Mouse (Mus musculus): ENCODE measurements around the gene Rdh5. TPM values are rescaled to one million over a fixed set of nuclear protein-coding genes. Genes with fewer than 3 reads are reported as not detected.

The Rdh5 gene
- polyA plus RNA-seq, 1 experiment from 2014 or later, result 16.6 TPM

DNA sequence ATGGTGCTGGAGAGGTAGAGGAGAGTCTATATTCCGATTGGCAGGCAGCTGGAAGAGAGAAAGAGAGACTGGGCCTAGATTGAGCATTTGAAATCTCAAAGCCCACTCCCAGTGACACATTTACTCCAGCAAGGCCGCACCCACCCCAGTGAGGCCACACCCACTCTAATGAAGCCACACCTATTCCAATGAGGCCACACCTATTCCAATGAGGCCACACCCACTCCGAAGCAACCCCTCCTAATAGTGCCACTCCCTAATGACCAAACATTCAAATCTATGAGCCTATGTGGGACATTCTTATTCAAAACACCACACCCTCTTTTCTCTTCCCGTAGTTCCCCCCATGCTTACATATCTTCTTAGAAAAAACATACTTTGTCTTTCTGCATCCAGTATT is 24.8 kb upstream of the Rdh5 start:
- no peaks in the 10 kb centered on the region; the same call in 1 of the 2 replicates for H3K9me3 ChIP-seq (replicated peaks; ENCODE audit: control insufficient read depth, low read length)
- no peak overlapping the region for H3K4me2 ChIP-seq (ENCODE audit: low read depth, low read length)
- H3K4me3 ChIP-seq (replicated peaks; ENCODE audit: low read length), result no peak overlapping the region
- no peak overlapping the region for H3K27ac ChIP-seq (ENCODE audit: low read length)
- H3K27me3 ChIP-seq (ENCODE audit: control insufficient read depth, insufficient read depth, low read length), result no peaks in the 10 kb centered on the region
- no peaks in the 10 kb centered on the region for H3K4me1 ChIP-seq (ENCODE audit: control insufficient read depth, insufficient read depth, low read length)
- 84% methylated on average over 4 of the region's 4 CpGs for WGBS
- H3K9ac ChIP-seq (ENCODE audit: low read length), result no peak overlapping the region
- H3K36me3 ChIP-seq (ENCODE audit: control insufficient read depth, insufficient read depth, low read length), result no peaks in the 10 kb centered on the region
- ATAC-seq (ENCODE audit: insufficient read depth, low FRiP score), result no peak

DNA sequence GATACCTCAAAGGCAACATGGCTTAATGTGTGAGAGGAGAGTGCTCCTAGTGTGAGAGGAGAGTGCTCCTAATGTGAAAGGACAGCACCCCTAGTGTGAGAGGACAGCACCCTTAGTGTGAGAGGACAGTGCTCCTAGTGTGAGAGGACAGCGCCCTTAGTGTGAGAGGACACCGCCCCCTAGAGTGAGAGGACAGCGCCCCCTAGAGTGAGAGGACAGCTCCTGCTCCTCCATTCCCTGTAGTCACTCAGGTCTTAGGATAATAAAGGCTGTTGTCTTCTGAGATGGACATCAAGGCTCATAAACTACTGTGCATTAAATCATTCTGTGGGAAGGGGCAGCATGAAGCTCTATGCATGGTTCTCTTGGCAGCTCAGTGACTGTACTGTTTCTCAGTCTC is 23.0 kb upstream of the Rdh5 start:
- 20% methylated on average over 3 of the region's 3 CpGs for WGBS
- ATAC-seq (ENCODE audit: insufficient read depth, low FRiP score), result no peak

DNA sequence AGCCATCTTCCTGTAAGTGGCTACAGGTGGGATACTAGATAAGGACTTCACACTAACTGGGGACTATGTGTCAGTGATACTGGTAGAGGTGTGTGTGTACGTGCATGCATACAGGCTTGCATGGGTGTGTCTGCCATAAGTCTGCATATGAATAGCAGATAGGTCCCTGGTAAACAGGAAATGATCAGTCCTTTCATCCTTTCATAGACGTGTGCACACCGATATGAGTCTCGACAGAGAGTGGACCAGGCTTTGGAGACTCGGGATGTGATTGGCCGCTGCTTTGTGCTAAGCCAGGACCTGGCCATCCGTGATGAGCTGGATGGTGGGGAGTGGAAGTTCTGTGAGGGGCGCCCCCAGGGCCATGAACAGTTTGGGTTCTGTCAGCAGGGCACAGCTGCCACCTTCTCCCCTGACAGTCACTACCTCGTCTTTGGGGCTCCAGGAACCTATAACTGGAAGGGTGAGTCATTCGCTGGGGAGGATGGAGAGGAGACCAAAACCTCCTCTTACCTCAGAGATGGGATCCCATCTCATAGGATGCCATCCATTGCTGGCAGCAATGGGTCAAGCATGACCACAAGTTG is 17.9 kb upstream of the Rdh5 start:
- no peak overlapping the region for H3K4me3 ChIP-seq (replicated peaks; ENCODE audit: low read length)
- WGBS, result 74% methylated on average over 10 of the region's 10 CpGs
- H3K27me3 ChIP-seq (ENCODE audit: control insufficient read depth, insufficient read depth, low read length), result peaks cover 8% of the 10 kb centered on the region
- ATAC-seq (ENCODE audit: insufficient read depth, low FRiP score), result no peak
- H3K36me3 ChIP-seq (ENCODE audit: control insufficient read depth, insufficient read depth, low read length), result no peaks in the 10 kb centered on the region
- no peaks in the 10 kb centered on the region for H3K9me3 ChIP-seq (replicated peaks; ENCODE audit: control insufficient read depth, low read length)
- no peak overlapping the region for H3K4me2 ChIP-seq (ENCODE audit: low read depth, low read length)
- no peak overlapping the region for H3K9ac ChIP-seq (ENCODE audit: low read length)
- H3K4me1 ChIP-seq (ENCODE audit: control insufficient read depth, insufficient read depth, low read length), result no peaks in the 10 kb centered on the region; the same call in 1 of the 2 replicates
- no peak overlapping the region for H3K27ac ChIP-seq (ENCODE audit: low read length)

More for the DNA sequence above, 23.0 kb upstream of the Rdh5 start:
- H3K27ac ChIP-seq (ENCODE audit: low read length), result no peak overlapping the region
- H3K4me2 ChIP-seq (ENCODE audit: low read depth, low read length), result no peak overlapping the region
- H3K4me1 ChIP-seq (ENCODE audit: control insufficient read depth, insufficient read depth, low read length), result no peaks in the 10 kb centered on the region
- H3K9me3 ChIP-seq (replicated peaks; ENCODE audit: control insufficient read depth, low read length), result no peaks in the 10 kb centered on the region; the same call in 1 of the 2 replicates
- H3K9ac ChIP-seq (ENCODE audit: low read length), result no peak overlapping the region
- no peaks in the 10 kb centered on the region for H3K36me3 ChIP-seq (ENCODE audit: control insufficient read depth, insufficient read depth, low read length)
- H3K4me3 ChIP-seq (replicated peaks; ENCODE audit: low read length), result no peak overlapping the region
- H3K27me3 ChIP-seq (ENCODE audit: control insufficient read depth, insufficient read depth, low read length), result no peaks in the 10 kb centered on the region

DNA sequence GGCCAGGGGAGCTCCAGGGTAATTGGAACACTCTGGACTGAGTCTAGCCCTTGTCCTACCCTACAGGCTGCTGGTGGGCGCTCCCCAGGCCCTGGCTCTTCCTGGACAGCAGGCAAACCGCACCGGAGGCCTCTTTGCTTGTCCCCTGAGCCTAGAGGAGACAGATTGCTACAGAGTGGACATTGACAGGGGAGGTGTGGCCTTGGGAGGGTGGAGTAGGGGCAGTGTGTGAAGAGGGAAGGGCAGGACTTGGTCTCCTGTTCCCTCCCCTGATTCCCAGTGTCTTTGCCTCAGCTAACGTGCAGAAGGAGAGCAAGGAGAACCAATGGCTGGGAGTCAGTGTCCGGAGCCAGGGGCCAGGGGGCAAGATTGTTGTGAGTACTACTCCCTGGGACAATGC is 16.3 kb upstream of the Rdh5 start:
- Histone ChIP-seq H3K4me1 (ENCODE audit: control insufficient read depth, insufficient read depth, low read length) (no peaks in the 10 kb centered on the region; the same call in 1 of the 2 replicates), H3K9me3 (replicated peaks; ENCODE audit: control insufficient read depth, low read length) (no peaks in the 10 kb centered on the region), H3K9ac (ENCODE audit: low read length) (no peak overlapping the region), H3K27me3 (ENCODE audit: control insufficient read depth, insufficient read depth, low read length) (peaks cover 23% of the 10 kb centered on the region), H3K4me2 (ENCODE audit: low read depth, low read length) (no peak overlapping the region), H3K4me3 (replicated peaks; ENCODE audit: low read length) (no peak overlapping the region), H3K36me3 (ENCODE audit: control insufficient read depth, insufficient read depth, low read length) (no peaks in the 10 kb centered on the region), H3K27ac (ENCODE audit: low read length) (no peak overlapping the region)
- peak; percentile 35 for ATAC-seq (ENCODE audit: insufficient read depth, low FRiP score)
- WGBS, result 37% methylated on average over 5 of the region's 5 CpGs

DNA sequence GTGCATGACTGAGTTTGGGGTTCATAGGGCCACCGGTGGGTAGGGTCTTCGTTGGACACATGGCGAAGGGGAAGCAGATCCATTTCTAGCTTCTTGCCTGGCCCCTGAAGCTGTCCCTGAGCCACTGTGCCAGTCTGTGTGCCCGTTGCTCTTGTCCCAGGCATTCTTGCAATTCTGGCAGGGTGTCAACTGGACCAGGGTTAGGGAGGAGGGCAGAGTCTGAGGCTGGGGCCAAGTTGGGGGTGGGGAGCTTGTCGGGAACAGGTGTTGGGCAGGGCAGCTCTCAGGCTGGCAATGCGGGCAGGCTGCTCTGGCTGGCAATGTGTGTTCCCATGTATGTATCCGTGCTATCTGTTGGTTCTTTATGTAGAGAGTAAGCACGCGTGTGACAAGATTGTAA is 15.8 kb upstream of the Rdh5 start:
- 68% methylated on average over 9 of the region's 9 CpGs for WGBS
- H3K4me2 ChIP-seq (ENCODE audit: low read depth, low read length), result no peak overlapping the region
- H3K4me3 ChIP-seq (replicated peaks; ENCODE audit: low read length), result no peak overlapping the region
- no peaks in the 10 kb centered on the region for H3K36me3 ChIP-seq (ENCODE audit: control insufficient read depth, insufficient read depth, low read length)
- peak; percentile 42; the same call in 1 of the 2 replicates for ATAC-seq (ENCODE audit: insufficient read depth, low FRiP score)
- H3K27me3 ChIP-seq (ENCODE audit: control insufficient read depth, insufficient read depth, low read length), result peaks cover 28% of the 10 kb centered on the region
- no peak overlapping the region for H3K9ac ChIP-seq (ENCODE audit: low read length)
- no peak overlapping the region for H3K27ac ChIP-seq (ENCODE audit: low read length)
- H3K9me3 ChIP-seq (replicated peaks; ENCODE audit: control insufficient read depth, low read length), result no peaks in the 10 kb centered on the region
- H3K4me1 ChIP-seq (ENCODE audit: control insufficient read depth, insufficient read depth, low read length), result no peaks in the 10 kb centered on the region; the same call in 1 of the 2 replicates

DNA sequence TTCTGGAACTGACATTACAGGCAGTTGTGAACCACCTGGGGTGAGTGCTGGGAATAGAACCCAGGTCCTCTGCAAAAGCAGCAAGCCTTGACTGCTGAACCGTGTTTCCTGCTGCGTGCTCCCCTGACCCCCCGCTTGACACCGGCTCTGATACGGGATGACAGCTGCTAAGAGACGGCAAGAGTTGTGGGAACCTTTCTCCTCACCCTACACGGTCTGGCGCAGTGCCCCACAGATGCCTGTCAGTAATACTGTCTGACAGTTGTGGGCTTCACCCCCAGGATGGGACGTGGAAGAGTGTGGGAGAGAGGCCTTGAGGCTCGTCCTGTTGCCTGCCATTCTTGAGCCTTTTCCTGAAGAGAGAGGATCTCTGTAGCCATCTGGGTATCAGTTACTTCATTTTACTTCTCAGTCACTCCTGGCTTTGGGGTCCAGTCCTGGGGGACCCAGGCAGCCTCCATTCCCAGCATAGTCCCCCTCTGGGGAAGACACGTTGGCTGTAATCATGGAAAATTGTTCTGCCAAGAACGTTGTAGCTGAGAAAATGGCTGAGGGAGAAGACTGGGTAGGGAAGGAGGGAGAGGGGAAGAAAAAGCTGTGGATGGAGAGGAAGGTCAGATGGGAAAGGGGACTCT is 15.2 kb upstream of the Rdh5 start:
- ATAC-seq (ENCODE audit: insufficient read depth, low FRiP score), result no peak
- WGBS, result 66% methylated on average over 12 of the region's 12 CpGs
- Histone ChIP-seq H3K4me2 (ENCODE audit: low read depth, low read length) (no peak overlapping the region), H3K27ac (ENCODE audit: low read length) (no peak overlapping the region), H3K9me3 (replicated peaks; ENCODE audit: control insufficient read depth, low read length) (no peaks in the 10 kb centered on the region), H3K4me3 (replicated peaks; ENCODE audit: low read length) (no peak overlapping the region), H3K27me3 (ENCODE audit: control insufficient read depth, insufficient read depth, low read length) (peaks cover 33% of the 10 kb centered on the region), H3K4me1 (ENCODE audit: control insufficient read depth, insufficient read depth, low read length) (no peaks in the 10 kb centered on the region; the same call in 1 of the 2 replicates), H3K36me3 (ENCODE audit: control insufficient read depth, insufficient read depth, low read length) (no peaks in the 10 kb centered on the region), H3K9ac (ENCODE audit: low read length) (no peak overlapping the region)

DNA sequence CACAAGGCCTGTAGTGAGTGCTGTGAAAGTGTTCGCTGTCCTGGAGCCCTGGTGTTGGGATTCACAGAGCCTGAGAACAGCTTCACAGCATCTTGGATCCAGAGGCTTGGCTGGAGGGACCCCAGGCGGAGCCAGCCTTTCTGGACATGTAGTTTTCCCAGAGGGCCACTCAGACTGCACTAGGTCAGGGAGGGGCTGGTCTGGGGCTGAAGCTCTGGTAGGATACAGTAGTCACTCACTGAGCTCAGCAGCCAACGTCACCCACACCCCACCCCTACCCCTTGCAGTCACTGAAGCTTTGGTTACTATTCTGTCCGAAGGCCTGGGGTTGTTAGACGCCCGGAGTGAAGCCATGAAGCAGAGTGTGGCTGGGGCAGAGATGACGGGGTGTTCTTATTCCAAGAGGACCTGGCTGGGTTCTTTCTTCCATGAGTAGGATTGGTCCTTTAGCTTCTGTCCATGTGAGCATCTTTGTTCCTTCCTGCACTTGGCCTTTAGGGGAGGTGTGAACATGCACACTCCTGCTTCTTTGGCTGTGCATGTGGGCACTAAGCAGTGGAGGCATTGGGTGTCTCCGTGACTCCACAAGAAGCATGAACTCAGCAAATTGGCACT is 13.2 kb upstream of the Rdh5 start:
- no peak overlapping the region for H3K4me2 ChIP-seq (ENCODE audit: low read depth, low read length)
- 0 out of 2 replicates have a peak, but pooled peaks have one; percentile 12 for ATAC-seq (ENCODE audit: insufficient read depth, low FRiP score)
- WGBS, result 72% methylated on average over 8 of the region's 8 CpGs

DNA sequence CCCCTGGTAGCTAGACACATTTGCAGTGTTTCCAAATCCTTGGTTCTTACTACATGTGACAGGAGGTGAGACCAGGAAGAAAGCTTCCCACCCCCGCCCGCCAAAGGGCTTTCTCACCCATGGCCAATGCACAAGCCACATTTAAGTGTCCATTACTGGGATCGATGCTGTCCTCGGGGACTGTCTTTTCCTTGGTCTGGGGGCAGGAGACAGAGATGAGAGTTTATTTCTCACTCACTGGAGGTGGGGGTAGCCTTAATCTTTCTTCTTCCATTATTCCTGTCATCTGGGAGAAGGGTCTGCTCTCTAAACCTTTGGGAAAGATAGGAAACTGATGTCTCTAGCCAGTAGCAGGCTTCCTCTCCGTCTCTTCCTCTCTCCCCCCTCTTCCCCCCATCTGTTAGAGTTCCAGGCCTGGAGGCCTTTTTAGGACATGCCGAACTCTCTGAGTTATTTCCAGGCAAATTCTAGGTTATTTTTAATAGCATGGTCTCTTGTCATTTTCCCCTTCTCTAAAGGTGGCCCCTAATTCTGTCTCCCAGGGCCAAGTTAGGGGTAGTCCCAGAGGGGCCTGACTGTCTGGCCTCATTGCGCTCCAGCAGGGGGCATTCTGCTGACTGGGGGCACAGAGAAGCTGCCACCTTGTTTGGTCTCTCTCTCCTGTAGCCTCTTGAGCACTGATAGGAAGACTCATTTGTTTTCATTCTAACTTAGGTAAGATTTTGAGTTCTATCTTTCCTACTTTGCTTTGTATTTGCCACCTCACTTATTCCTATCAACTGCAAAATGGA is 12.5 kb upstream of the Rdh5 start:
- H3K27me3 ChIP-seq (ENCODE audit: control insufficient read depth, insufficient read depth, low read length), result peaks cover 48% of the 10 kb centered on the region
- H3K4me3 ChIP-seq (replicated peaks; ENCODE audit: low read length), result no peak overlapping the region
- H3K9ac ChIP-seq (ENCODE audit: low read length), result no peak overlapping the region
- 0 out of 2 replicates have a peak overlapping the region, but pooled peaks have one; percentile 73 for H3K4me2 ChIP-seq (ENCODE audit: low read depth, low read length)
- H3K36me3 ChIP-seq (ENCODE audit: control insufficient read depth, insufficient read depth, low read length), result no peaks in the 10 kb centered on the region
- no peak overlapping the region for H3K27ac ChIP-seq (ENCODE audit: low read length)
- H3K4me1 ChIP-seq (ENCODE audit: control insufficient read depth, insufficient read depth, low read length), result no peaks in the 10 kb centered on the region; the same call in 1 of the 2 replicates
- ATAC-seq (ENCODE audit: insufficient read depth, low FRiP score), result no peak
- 69% methylated on average over 7 of the region's 7 CpGs for WGBS
- H3K9me3 ChIP-seq (replicated peaks; ENCODE audit: control insufficient read depth, low read length), result no peaks in the 10 kb centered on the region

More for the DNA sequence above, 13.2 kb upstream of the Rdh5 start:
- peaks cover 48% of the 10 kb centered on the region for H3K27me3 ChIP-seq (ENCODE audit: control insufficient read depth, insufficient read depth, low read length)
- H3K4me3 ChIP-seq (replicated peaks; ENCODE audit: low read length), result no peak overlapping the region
- H3K9ac ChIP-seq (ENCODE audit: low read length), result no peak overlapping the region
- H3K4me1 ChIP-seq (ENCODE audit: control insufficient read depth, insufficient read depth, low read length), result no peaks in the 10 kb centered on the region; the same call in 1 of the 2 replicates
- H3K27ac ChIP-seq (ENCODE audit: low read length), result no peak overlapping the region
- no peaks in the 10 kb centered on the region for H3K9me3 ChIP-seq (replicated peaks; ENCODE audit: control insufficient read depth, low read length)
- H3K36me3 ChIP-seq (ENCODE audit: control insufficient read depth, insufficient read depth, low read length), result no peaks in the 10 kb centered on the region
